Comparison of ENCODE assay signal across 13 mouse cellular contexts in the genomic region with DNA sequence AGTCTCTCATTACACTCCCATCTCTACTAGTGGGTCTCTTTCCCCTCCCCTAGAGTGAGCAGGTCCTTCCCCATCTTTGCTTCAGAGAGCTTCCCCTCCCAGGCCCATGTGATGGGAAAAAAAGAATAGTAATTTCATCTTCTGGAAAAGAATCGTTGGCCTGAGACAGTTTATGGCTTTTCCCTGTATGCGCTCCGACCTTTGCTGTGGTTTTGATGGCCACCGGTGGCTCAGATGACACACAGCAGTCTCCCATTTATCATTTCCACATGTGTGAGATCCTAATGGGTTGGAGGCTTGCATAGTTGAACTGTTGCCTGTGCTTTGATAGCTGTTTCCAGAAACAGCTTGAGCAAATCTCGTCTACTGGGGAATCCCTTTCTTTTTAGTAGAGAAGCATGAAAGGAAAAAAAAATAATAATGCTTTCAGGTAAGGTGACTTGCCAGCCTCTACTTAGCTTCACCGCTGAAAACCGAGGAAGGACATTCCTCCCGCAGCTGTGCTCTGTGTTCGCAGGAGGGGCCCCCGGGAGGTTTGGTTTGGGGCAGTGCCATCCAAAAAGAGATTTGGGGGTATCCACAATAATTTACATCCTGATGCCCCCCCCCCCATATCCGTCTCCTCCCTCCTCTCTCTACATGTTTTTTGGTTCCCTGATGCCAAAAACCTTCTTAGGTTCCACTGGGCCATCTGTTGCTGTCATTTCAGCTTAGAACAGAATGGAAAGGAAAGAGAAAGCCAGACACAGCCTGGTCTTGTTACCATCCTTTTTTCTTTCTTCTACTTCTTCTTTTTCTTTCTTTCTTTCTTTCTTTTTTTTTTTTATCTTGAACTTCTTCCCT. TPM values are rescaled to one million over a fixed set of nuclear protein-coding genes. Genes with fewer than 3 reads are reported as not detected.
DNase-seq lines count a peak whose midpoint lies in the region; ATAC-seq and TF ChIP-seq lines count a peak whose summit lies in the region.
"Had no signal": no experiment of that assay in that cellular context is flagged by ENCODE, and none has a peak within 500 bp of the region (broad histone marks: within the 10 kb centered on the region; RNA-seq: fewer than 3 reads in every experiment).

No protein-coding gene starts in this region.

- no peak overlapping the region for H3K9ac ChIP-seq in hindbrain, postnatal 0 days (replicated peaks; ENCODE audit: low read length)
- no peak overlapping the region for H3K9ac ChIP-seq in embryonic facial prominence, embryonic 15.5 days
- H3K9ac ChIP-seq: intestine, embryonic 15.5 days had no signal

- TF ChIP-seq POLR2A in thymus, adult 2 months (IDR thresholded peaks at IDR 0.05; ENCODE audit: control insufficient read depth, extremely low read depth, insufficient read depth, low read length, poor library complexity): no peak

- peaks cover 38% of the 10 kb centered on the region for H3K27me3 ChIP-seq in hindbrain, embryonic 10.5 days (ENCODE audit: insufficient read depth, poor library complexity, severe bottlenecking)
- no peaks in the 10 kb centered on the region for H3K27me3 ChIP-seq in hindbrain, postnatal 0 days (ENCODE audit: insufficient read depth, low read length)
- H3K27me3 ChIP-seq in thymus, adult 2 months (ENCODE audit: control insufficient read depth, insufficient read depth, low read length): no peaks in the 10 kb centered on the region
- no peaks in the 10 kb centered on the region for H3K27me3 ChIP-seq in embryonic facial prominence, embryonic 15.5 days

- no peak for TF ChIP-seq CTCF in hindbrain, postnatal 0 days (IDR thresholded peaks at IDR 0.05; ENCODE audit: low read depth)
- TF ChIP-seq CTCF in thymus, adult 2 months (IDR thresholded peaks at IDR 0.05; ENCODE audit: borderline replicate concordance, control insufficient read depth, extremely low read depth, insufficient read depth, low read length, poor library complexity): no peak

- no peaks in the 10 kb centered on the region for H3K9me3 ChIP-seq in hindbrain, embryonic 10.5 days
- no peaks in the 10 kb centered on the region for H3K9me3 ChIP-seq in hindbrain, postnatal 0 days (ENCODE audit: low read length)
- no peaks in the 10 kb centered on the region for H3K9me3 ChIP-seq in embryonic facial prominence, embryonic 15.5 days (replicated peaks)
- H3K9me3 ChIP-seq: intestine, embryonic 15.5 days had no signal

- ATAC-seq in hindbrain, postnatal 0 days: no peak
- 0 out of 2 replicates have a peak, but pooled peaks have one; percentile 30 for ATAC-seq in embryonic facial prominence, embryonic 15.5 days (ENCODE audit: insufficient number of reproducible peaks, low FRiP score, low TSS enrichment, low read depth)

- H3K4me1 ChIP-seq in hindbrain, embryonic 10.5 days (replicated peaks): peaks cover 23% of the 10 kb centered on the region
- H3K4me1 ChIP-seq in hindbrain, postnatal 0 days (ENCODE audit: insufficient read depth, low read length): peaks cover 13% of the 10 kb centered on the region
- H3K4me1 ChIP-seq in thymus, adult 2 months (replicated peaks; ENCODE audit: control insufficient read depth, insufficient read depth, low read length): peaks cover 42% of the 10 kb centered on the region
- peaks cover 27% of the 10 kb centered on the region for H3K4me1 ChIP-seq in embryonic facial prominence, embryonic 15.5 days

- H3K4me2 ChIP-seq in hindbrain, postnatal 0 days (ENCODE audit: low read depth, low read length): no peak overlapping the region
- peak overlapping the region; percentile 11; the same call in 1 of the 2 replicates for H3K4me2 ChIP-seq in embryonic facial prominence, embryonic 15.5 days (replicated peaks)

- 36% methylated on average over 11 of the region's 11 CpGs for WGBS in hindbrain, embryonic 10.5 days
- WGBS in hindbrain, postnatal 0 days: 40% methylated on average over 11 of the region's 11 CpGs
- WGBS in thymus, adult 2 months: 2% methylated on average over 11 of the region's 11 CpGs
- WGBS in embryonic facial prominence, embryonic 15.5 days: 7% methylated on average over 11 of the region's 11 CpGs

- no peaks in the 10 kb centered on the region for H3K36me3 ChIP-seq in hindbrain, embryonic 10.5 days
- no peaks in the 10 kb centered on the region for H3K36me3 ChIP-seq in hindbrain, postnatal 0 days (ENCODE audit: insufficient read depth, low read length)
- no peaks in the 10 kb centered on the region for H3K36me3 ChIP-seq in thymus, adult 2 months (ENCODE audit: control insufficient read depth, insufficient read depth, low read length)
- H3K36me3 ChIP-seq in embryonic facial prominence, embryonic 15.5 days: no peaks in the 10 kb centered on the region
- H3K36me3 ChIP-seq: intestine, embryonic 15.5 days had no signal

- H3K4me3 ChIP-seq in hindbrain, embryonic 10.5 days: no peak overlapping the region
- H3K4me3 ChIP-seq in hindbrain, postnatal 0 days (ENCODE audit: low read length): no peak overlapping the region
- peak overlapping the region; percentile 56 for H3K4me3 ChIP-seq in thymus, adult 2 months (ENCODE audit: control insufficient read depth, insufficient read depth, low read length)
- no peak overlapping the region for H3K4me3 ChIP-seq in embryonic facial prominence, embryonic 15.5 days (replicated peaks)
- H3K4me3 ChIP-seq: left cerebral cortex, adult 2 months had no signal

- H3K27ac ChIP-seq in hindbrain, embryonic 10.5 days: no peak overlapping the region
- H3K27ac ChIP-seq in hindbrain, postnatal 0 days: no peak overlapping the region
- peak overlapping the region; percentile 92 for H3K27ac ChIP-seq in thymus, adult 2 months (ENCODE audit: control insufficient read depth, insufficient read depth, low read length)
- H3K27ac ChIP-seq in embryonic facial prominence, embryonic 15.5 days (replicated peaks): peak overlapping the region; percentile 51
- H3K27ac ChIP-seq: intestine, embryonic 15.5 days; left cerebral cortex, adult 2 months had no signal

- DNase-seq in hindbrain, embryonic 10.5 days (ENCODE audit: low spot score): peak; percentile 47
- no peak for DNase-seq in hindbrain, postnatal 0 days (ENCODE audit: low spot score)
- DNase-seq in thymus, adult 2 months: no peak
- DNase-seq in thymus, postnatal 10 days (ENCODE audit: low spot score in 2 of 2): no peak
- DNase-seq in thymus, postnatal 25 days: peak; percentile 62
- no peak for DNase-seq in cerebellum, adult 9-11 months
- DNase-seq in adipocyte (ENCODE audit: low spot score): no peak
- DNase-seq: adrenal gland, postnatal 36 days had no signal

RNA-seq across cellular contexts. Expression of a gene that starts 3.6 kb away (rescaled TPM):
- polyA plus RNA-seq in hindbrain, embryonic 10.5 days (2016; fragmentation: Nextera tagmentation; extraction: Ambion mirVana): 0.80 and 1.2 TPM in 2 replicates
- total RNA-seq in hindbrain, postnatal 0 days (2014; rRNA removed): 0.21 TPM in 1 of 2 replicates, not detected in the other
- 0.15 TPM in 1 of 2 replicates, not detected in the other for polyA plus RNA-seq in hindbrain, postnatal 0 days (2015; fragmentation: Nextera tagmentation; extraction: Ambion mirVana)
- polyA plus RNA-seq in thymus, adult 2 months (2012; rRNA removed): 111 and 114 TPM in 2 replicates
- polyA plus RNA-seq in embryonic facial prominence, embryonic 15.5 days (2015; fragmentation: Nextera tagmentation; extraction: Ambion mirVana): 3.7 and 3.8 TPM in 2 replicates

RNA-seq across cellular contexts. Expression of a gene that starts 13.2 kb away (rescaled TPM):
- polyA plus RNA-seq in hindbrain, embryonic 10.5 days (2016; fragmentation: Nextera tagmentation; extraction: Ambion mirVana): not detected in 2 replicates
- 0.68 TPM in 1 of 2 replicates, not detected in the other for total RNA-seq in hindbrain, postnatal 0 days (2014; rRNA removed)
- 0.24 TPM in 1 of 2 replicates, not detected in the other for polyA plus RNA-seq in hindbrain, postnatal 0 days (2015; fragmentation: Nextera tagmentation; extraction: Ambion mirVana)
- 0.98 and 1.5 TPM in 2 replicates for polyA plus RNA-seq in thymus, adult 2 months (2012; rRNA removed)
- not detected in 2 replicates for polyA plus RNA-seq in embryonic facial prominence, embryonic 15.5 days (2015; fragmentation: Nextera tagmentation; extraction: Ambion mirVana)
- total RNA-seq: adrenal gland, postnatal 36 days; megakaryocyte progenitor cell, adult 5-6 weeks; neutrophil, adult 5-6 weeks had no signal
- polyA plus RNA-seq: intestine, embryonic 15.5 days had no signal

Comparison
In these comparisons a context has a peak if more than half of its experiments do, and no peak if none do; other contexts are left out.
1. DNase-seq: peak in hindbrain, embryonic 10.5 days (single experiment) and thymus, postnatal 25 days (single experiment); none in hindbrain, postnatal 0 days (single experiment), thymus, adult 2 months (single experiment), thymus, postnatal 10 days (0 of 2), cerebellum, adult 9-11 months (single experiment) and adipocyte (single experiment).
2. H3K27ac ChIP-seq: peak in thymus, adult 2 months (single experiment) and embryonic facial prominence, embryonic 15.5 days (single experiment); none in hindbrain, embryonic 10.5 days (single experiment) and hindbrain, postnatal 0 days (single experiment).
3. RNA of a gene that starts 3.6 kb away (polyA plus RNA-seq): 111 to 114 TPM in thymus, adult 2 months; 3.7 to 3.8 TPM in embryonic facial prominence, embryonic 15.5 days, 0.80 to 1.2 TPM in hindbrain, embryonic 10.5 days and 0.15 TPM in hindbrain, postnatal 0 days; every median in the first group is over 10 times any median in the second.